Mouse (Mus musculus): ENCODE measurements around the gene Gbp2.
"Not testable (repeated sequence)": the region's sequence is repeated elsewhere in the genome, so short reads cannot be mapped to it uniquely, and the experiment has no call there.

Gbp2 gene

GRCm38 (mm10) chr3:142620111-142620955 lies at the start of gene Gbp2:
Gene Gbp2 (plus strand): TSS chr3:142620602.
- DNase-seq (ENCODE audit: low spot score in 2 of 2): no peak

GRCm38 (mm10) chr3:142570738-142571137 lies 49.7 kb upstream of the Gbp2 start:
- no peak for DNase-seq (ENCODE audit: low spot score in 2 of 2)

GRCm38 (mm10) chr3:142577108-142577507 lies 43.3 kb upstream of the Gbp2 start:
- DNase-seq (ENCODE audit: low spot score in 2 of 2): no peak

- no peak for DNase-seq (ENCODE audit: low spot score in 2 of 2)
Observed at GRCm38 (mm10) chr3:142578342-142578741, 42.1 kb upstream of the Gbp2 start.

- no peak for DNase-seq (ENCODE audit: low spot score in 2 of 2)
Observed at GRCm38 (mm10) chr3:142583067-142583466, 37.3 kb upstream of the Gbp2 start.

GRCm38 (mm10) chr3:142587386-142587785 lies 33.0 kb upstream of the Gbp2 start:
- DNase-seq (ENCODE audit: low spot score in 2 of 2): no peak

- DNase-seq (ENCODE audit: low spot score in 2 of 2): no peak
Observed at GRCm38 (mm10) chr3:142588888-142589287, 31.5 kb upstream of the Gbp2 start.

GRCm38 (mm10) chr3:142590431-142591067 lies 29.9 kb upstream of the Gbp2 start:
- DNase-seq (ENCODE audit: low spot score in 2 of 2): no peak

- no peak for DNase-seq (ENCODE audit: low spot score in 2 of 2)
Observed at GRCm38 (mm10) chr3:142594547-142594946, 25.9 kb upstream of the Gbp2 start, which contains the start of gene Gbp2b. Gene Gbp2b (plus strand): TSS chr3:142594847.

GRCm38 (mm10) chr3:142597923-142598322 lies 22.5 kb upstream of the Gbp2 start:
- DNase-seq (ENCODE audit: low spot score in 2 of 2): no peak

- DNase-seq (ENCODE audit: low spot score in 2 of 2): no peak
Observed at GRCm38 (mm10) chr3:142601675-142602074, 18.7 kb upstream of the Gbp2 start.

- DNase-seq (ENCODE audit: low spot score in 2 of 2): no peak
Observed at GRCm38 (mm10) chr3:142618658-142619057, 1.7 kb upstream of the Gbp2 start.

GRCm38 (mm10) chr3:142619606-142620005 lies 796 bp upstream of the Gbp2 start:
- no peak for DNase-seq (ENCODE audit: low spot score in 2 of 2)

GRCm38 (mm10) chr3:142620956-142621562 lies 657 bp downstream of the Gbp2 start:
- DNase-seq (ENCODE audit: low spot score in 2 of 2): no peak

GRCm38 (mm10) chr3:142630385-142630784 lies 10.0 kb downstream of the Gbp2 start:
- DNase-seq (ENCODE audit: low spot score in 2 of 2): no peak

- DNase-seq (ENCODE audit: low spot score in 2 of 2): peak in 1 of 2 experiments; percentile 22
Observed at GRCm38 (mm10) chr3:142640201-142640600, 19.8 kb downstream of the Gbp2 start.

- peak; percentile 12 to 66 for DNase-seq (ENCODE audit: low spot score in 2 of 2)
Observed at GRCm38 (mm10) chr3:142645949-142646348, 25.5 kb downstream of the Gbp2 start.

GRCm38 (mm10) chr3:142647836-142648235 lies 27.4 kb downstream of the Gbp2 start:
- not testable (repeated sequence) for DNase-seq (ENCODE audit: low spot score in 2 of 2)

GRCm38 (mm10) chr3:142650205-142650604 lies 29.8 kb downstream of the Gbp2 start:
- no peak for DNase-seq (ENCODE audit: low spot score in 2 of 2)

GRCm38 (mm10) chr3:142664723-142665122 lies 44.3 kb downstream of the Gbp2 start:
- DNase-seq (ENCODE audit: low spot score in 2 of 2): no peak

GRCm38 (mm10) chr3:142674607-142675006 lies 54.2 kb downstream of the Gbp2 start:
- no peak for DNase-seq (ENCODE audit: low spot score in 2 of 2)
